Mouse (Mus musculus): ENCODE results near the gene Ccdc124. TPM values are rescaled to one million over a fixed set of nuclear protein-coding genes. Genes with fewer than 3 reads are reported as not detected.

The Ccdc124 gene
- polyA plus RNA-seq, 1 experiment from 2014 or later, result 186 TPM

GRCm38 (mm10) chr8:70892896-70893655 is 19.3 kb upstream of the Ccdc124 start:
- WGBS, result 31% methylated on average over 20 of the region's 20 CpGs
- peak; percentile 53 for DNase-seq (ENCODE audit: extremely low spot score, low spot score)
- H3K27me3 ChIP-seq (ENCODE audit: poor library complexity, severe bottlenecking), result peaks cover 70% of the 10 kb centered on the region
- H3K36me3 ChIP-seq (replicated peaks), result peaks cover 38% of the 10 kb centered on the region
- H3K27ac ChIP-seq, result no peak overlapping the region
- peaks cover 40% of the 10 kb centered on the region for H3K4me1 ChIP-seq
- no peaks in the 10 kb centered on the region for H3K9me3 ChIP-seq
- H3K4me3 ChIP-seq, result peak overlapping the region; percentile 43

GRCm38 (mm10) chr8:70892022-70892895 is 18.5 kb upstream of the Ccdc124 start, which contains the start of gene Slc5a5:
Slc5a5 (minus strand) TSS chr8:70892757.
- peaks cover 78% of the 10 kb centered on the region for H3K27me3 ChIP-seq (ENCODE audit: poor library complexity, severe bottlenecking)

GRCm38 (mm10) chr8:70891356-70891755 is 17.6 kb upstream of the Ccdc124 start:
- no peak for DNase-seq (ENCODE audit: extremely low spot score, low spot score)
- Histone ChIP-seq H3K27me3 (ENCODE audit: poor library complexity, severe bottlenecking) (peaks cover 83% of the 10 kb centered on the region), H3K9me3 (no peaks in the 10 kb centered on the region), H3K27ac (no peak overlapping the region), H3K4me3 (0 out of 2 replicates have a peak overlapping the region, but pooled peaks have one; percentile 6), H3K4me1 (peaks cover 49% of the 10 kb centered on the region), H3K36me3 (replicated peaks) (peaks cover 37% of the 10 kb centered on the region)
- WGBS, result 3% methylated on average over 21 of the region's 21 CpGs

More at GRCm38 (mm10) chr8:70892022-70892895, 18.5 kb upstream of the Ccdc124 start, which contains the start of gene Slc5a5:
- H3K27ac ChIP-seq, result peak within 1 kb of the TSS; percentile 35; the same call in 1 of the 2 replicates
- H3K4me3 ChIP-seq, result peak within 1 kb of the TSS; percentile 43
- H3K36me3 ChIP-seq (replicated peaks), result peaks cover 38% of the 10 kb centered on the region
- 1% methylated on average over 80 of the region's 80 CpGs for WGBS
- DNase-seq (ENCODE audit: extremely low spot score, low spot score), result peak; percentile 53
- H3K9me3 ChIP-seq, result no peaks in the 10 kb centered on the region
- peaks cover 48% of the 10 kb centered on the region for H3K4me1 ChIP-seq

GRCm38 (mm10) chr8:70890656-70891055 is 16.9 kb upstream of the Ccdc124 start:
- Histone ChIP-seq H3K27me3 (ENCODE audit: poor library complexity, severe bottlenecking) (peaks cover 90% of the 10 kb centered on the region), H3K4me1 (peaks cover 42% of the 10 kb centered on the region), H3K4me3 (no peak overlapping the region), H3K9me3 (no peaks in the 10 kb centered on the region), H3K27ac (no peak overlapping the region), H3K36me3 (replicated peaks) (peaks cover 30% of the 10 kb centered on the region)
- WGBS, result 94% methylated on average over 5 of the region's 5 CpGs
- DNase-seq (ENCODE audit: extremely low spot score, low spot score), result no peak

GRCm38 (mm10) chr8:70887669-70888068 is 13.9 kb upstream of the Ccdc124 start:
- Histone ChIP-seq H3K4me1 (peaks cover 30% of the 10 kb centered on the region), H3K27ac (no peak overlapping the region), H3K27me3 (ENCODE audit: poor library complexity, severe bottlenecking) (peaks cover 73% of the 10 kb centered on the region), H3K9me3 (no peaks in the 10 kb centered on the region), H3K4me3 (peak overlapping the region; percentile 31), H3K36me3 (replicated peaks) (peaks cover under 1% of the 10 kb centered on the region)
- WGBS, result 5% methylated on average over 18 of the region's 18 CpGs
- DNase-seq (ENCODE audit: extremely low spot score, low spot score), result no peak

GRCm38 (mm10) chr8:70885612-70886011 is 11.9 kb upstream of the Ccdc124 start:
- H3K4me3 ChIP-seq, result no peak overlapping the region
- no peak overlapping the region for H3K27ac ChIP-seq
- H3K36me3 ChIP-seq (replicated peaks), result no peaks in the 10 kb centered on the region
- WGBS, result 13% methylated on average over 12 of the region's 12 CpGs
- DNase-seq (ENCODE audit: extremely low spot score, low spot score), result no peak
- H3K4me1 ChIP-seq, result peaks cover 16% of the 10 kb centered on the region
- H3K9me3 ChIP-seq, result no peaks in the 10 kb centered on the region
- H3K27me3 ChIP-seq (ENCODE audit: poor library complexity, severe bottlenecking), result peaks cover 52% of the 10 kb centered on the region

- DNase-seq (ENCODE audit: extremely low spot score, low spot score), result no peak
- H3K27ac ChIP-seq, result no peak overlapping the region
- H3K4me3 ChIP-seq, result no peak overlapping the region
- 94% methylated on average over 10 of the region's 10 CpGs for WGBS
- H3K4me1 ChIP-seq, result peaks cover 25% of the 10 kb centered on the region
- no peaks in the 10 kb centered on the region for H3K36me3 ChIP-seq (replicated peaks)
- H3K27me3 ChIP-seq (ENCODE audit: poor library complexity, severe bottlenecking), result peaks cover 47% of the 10 kb centered on the region
- no peaks in the 10 kb centered on the region for H3K9me3 ChIP-seq
These were observed 10.9 kb upstream of the Ccdc124 start for GRCm38 (mm10) chr8:70884683-70885082.

- H3K27ac ChIP-seq, result no peak overlapping the region
- H3K36me3 ChIP-seq (replicated peaks), result no peaks in the 10 kb centered on the region
- H3K4me1 ChIP-seq, result peaks cover 30% of the 10 kb centered on the region
- DNase-seq (ENCODE audit: extremely low spot score, low spot score), result no peak
- no peak overlapping the region for H3K4me3 ChIP-seq
- WGBS, result 89% methylated on average over 4 of the region's 4 CpGs
- peaks cover 42% of the 10 kb centered on the region for H3K27me3 ChIP-seq (ENCODE audit: poor library complexity, severe bottlenecking)
- H3K9me3 ChIP-seq, result no peaks in the 10 kb centered on the region
These were observed 10.5 kb upstream of the Ccdc124 start for GRCm38 (mm10) chr8:70884186-70884585.

- no peaks in the 10 kb centered on the region for H3K36me3 ChIP-seq (replicated peaks)
- no peaks in the 10 kb centered on the region for H3K9me3 ChIP-seq
- DNase-seq (ENCODE audit: extremely low spot score, low spot score), result peak; percentile 15
- 36% methylated on average over 11 of the region's 11 CpGs for WGBS
- H3K27me3 ChIP-seq (ENCODE audit: poor library complexity, severe bottlenecking), result peaks cover 9% of the 10 kb centered on the region; the same call in 1 of the 2 replicates
- peaks cover 21% of the 10 kb centered on the region for H3K4me1 ChIP-seq
- peak overlapping the region; percentile 54 for H3K27ac ChIP-seq
- H3K4me3 ChIP-seq, result no peak overlapping the region
These were observed 6.8 kb upstream of the Ccdc124 start for GRCm38 (mm10) chr8:70880546-70880945.

- H3K36me3 ChIP-seq (replicated peaks), result no peaks in the 10 kb centered on the region
- 9% methylated on average over 4 of the region's 4 CpGs for WGBS
- no peaks in the 10 kb centered on the region for H3K9me3 ChIP-seq
- no peak overlapping the region for H3K4me3 ChIP-seq
- peak overlapping the region; percentile 54 for H3K27ac ChIP-seq
- peaks cover 5% of the 10 kb centered on the region; the same call in 1 of the 2 replicates for H3K27me3 ChIP-seq (ENCODE audit: poor library complexity, severe bottlenecking)
- H3K4me1 ChIP-seq, result peaks cover 21% of the 10 kb centered on the region
- DNase-seq (ENCODE audit: extremely low spot score, low spot score), result peak; percentile 14
These were observed 6.4 kb upstream of the Ccdc124 start for GRCm38 (mm10) chr8:70880126-70880525.

- peaks cover 21% of the 10 kb centered on the region for H3K4me1 ChIP-seq
- H3K27ac ChIP-seq, result no peak overlapping the region; the same call in 1 of the 2 replicates
- 51% methylated on average over 4 of the region's 4 CpGs for whole genome bisulfite sequencing
- H3K9me3 ChIP-seq, result no peaks in the 10 kb centered on the region
- peaks cover 4% of the 10 kb centered on the region; the same call in 1 of the 2 replicates for H3K27me3 ChIP-seq (ENCODE audit: poor library complexity, severe bottlenecking)
- no peaks in the 10 kb centered on the region for H3K36me3 ChIP-seq (replicated peaks)
- H3K4me3 ChIP-seq, result no peak overlapping the region
- DNase-seq (ENCODE audit: extremely low spot score, low spot score), result peak; percentile 14
These were observed 5.8 kb upstream of the Ccdc124 start for GRCm38 (mm10) chr8:70879500-70879899.

- H3K9me3 ChIP-seq, result no peaks in the 10 kb centered on the region
- no peaks in the 10 kb centered on the region for H3K36me3 ChIP-seq (replicated peaks)
- H3K27me3 ChIP-seq (ENCODE audit: poor library complexity, severe bottlenecking), result peaks cover 4% of the 10 kb centered on the region; the same call in 1 of the 2 replicates
- H3K4me1 ChIP-seq, result peaks cover 27% of the 10 kb centered on the region
- no peak overlapping the region for H3K27ac ChIP-seq
- H3K4me3 ChIP-seq, result no peak overlapping the region
- WGBS, result 56% methylated on average over 2 of the region's 2 CpGs
- no peak for DNase-seq (ENCODE audit: extremely low spot score, low spot score)
These were observed 4.4 kb upstream of the Ccdc124 start for GRCm38 (mm10) chr8:70878178-70878577.

Data from forebrain, embryonic 10.5 days (tissue).